Mouse (Mus musculus) kidney, adult 2 months (tissue): ENCODE measurements at regions not wholly inside any gene's neighbourhood (a gene's known extent, or its start where the extent isn't known, plus 50 kb on each side); places are given as distances from the start of the nearest gene placed in this dataset.

Experiments
- CTCF ChIP-seq: fragments of 200-500 bp; conservative IDR thresholded peaks from 2 replicates; pipeline ENCODE4 v1.5.1; 2011; ENCODE audit warnings: low read depth, mild to moderate bottlenecking, control low read depth, low read length, moderate library complexity, mixed read lengths; ENCODE audit not compliant: insufficient read depth, insufficient read length
- POLR2A ChIP-seq: fragments of 200-500 bp; IDR thresholded peaks from one replicate; pipeline ENCODE4 v1.6.1; 2011; ENCODE audit warnings: low read depth, low read length, control low read depth

DNA sequence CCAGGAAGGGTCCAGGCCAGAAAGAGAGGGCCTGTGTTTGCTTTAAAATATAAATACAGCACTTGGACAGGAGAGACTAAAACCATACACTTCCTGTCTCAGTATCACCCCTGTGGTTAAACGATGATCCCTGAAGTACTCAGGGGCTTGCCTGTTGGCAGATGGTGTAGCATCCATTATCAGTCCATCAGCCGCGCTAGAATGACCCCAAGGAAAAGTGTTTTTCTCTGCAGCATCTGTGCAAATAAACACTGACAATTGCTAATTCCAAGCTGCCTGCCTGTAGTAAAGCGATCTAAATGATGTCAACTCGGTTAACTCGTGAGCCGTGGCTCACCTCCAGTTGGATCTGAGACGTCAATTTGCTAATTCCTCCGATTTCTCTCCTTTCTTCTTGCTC is 130.4 kb upstream of the Adamts18 start:
- TF ChIP-seq CTCF (no peak), POLR2A (no peak)
